Mouse (Mus musculus) stomach, postnatal 0 days (tissue): ENCODE measurements around the gene Dnhd1. TPM values are rescaled to one million over a fixed set of nuclear protein-coding genes. Genes with fewer than 3 reads are reported as not detected.
A peak's percentile ranks its signal among the peaks of the same experiment; 100 is the strongest.

Experiments used
- ATAC-seq: fragments of 200-750 bp; cut with Nextera tagmentation; 2 replicates; pipeline ENCODE4 v1.8.0; 2017; ENCODE audit not compliant: low FRiP score, low TSS enrichment
- DNase-seq: peaks from one replicate; pipeline ENCODE4 v3.0.0-alpha.2; 2016; ENCODE audit warnings: low spot score
- H3K27ac ChIP-seq: fragments of 300-500 bp; sonication (generic); replicated peaks from 2 replicates; pipeline ENCODE4 v1.5.1; 2014; ENCODE audit warnings: mild to moderate bottlenecking, control low read depth
- H3K27me3 ChIP-seq: fragments of 300-500 bp; sonication (generic); 2 replicates; pipeline ENCODE4 v1.6.1; 2014; ENCODE audit warnings: low read length; ENCODE audit not compliant: control insufficient read depth, insufficient read depth
- H3K36me3 ChIP-seq: fragments of 300-500 bp; sonication (generic); 2 replicates; pipeline ENCODE4 v1.6.1; 2014; ENCODE audit warnings: low read length, mixed read lengths; ENCODE audit not compliant: control insufficient read depth, insufficient read depth
- H3K4me1 ChIP-seq: fragments of 300-500 bp; sonication (generic); replicated peaks from 2 replicates; pipeline ENCODE4 v1.6.1; 2014; ENCODE audit warnings: antibody characterized with exemption; ENCODE audit not compliant: control insufficient read depth, insufficient read depth
- H3K4me2 ChIP-seq: fragments of 300-500 bp; sonication (generic); replicated peaks from 2 replicates; pipeline ENCODE4 v1.6.1; 2014; ENCODE audit warnings: low read depth, mild to moderate bottlenecking, control low read depth, moderate library complexity
- H3K4me3 ChIP-seq: fragments of 300-500 bp; sonication (generic); 2 replicates; pipeline ENCODE4 v1.5.1; 2014; ENCODE audit warnings: low read depth, low read length, control low read depth
- H3K9ac ChIP-seq: fragments of 300-500 bp; sonication (generic); 2 replicates; pipeline ENCODE4 v1.6.1; 2014; ENCODE audit warnings: mild to moderate bottlenecking, low read length, control low read depth, mixed read lengths
- H3K9me3 ChIP-seq: fragments of 300-500 bp; sonication (generic); 2 replicates; pipeline ENCODE4 v1.6.1; 2016; ENCODE audit warnings: low read length; ENCODE audit not compliant: control insufficient read depth
- CTCF ChIP-seq: IDR thresholded peaks from 2 replicates; pipeline ENCODE4 v1.5.1; 2016; ENCODE audit warnings: antibody characterized with exemption, low read depth, mild to moderate bottlenecking, moderate library complexity
- EP300 ChIP-seq: optimal IDR thresholded peaks from 2 replicates; pipeline ENCODE3; 2016; ENCODE audit warnings: antibody characterized with exemption
- WGBS: fragments of 180-500 bp; shearing (Covaris S2); extraction: QIAGEN DNeasy Blood & Tissue Kit; methylation state at CpG from one replicate; pipeline ENCODE4 v1.1.7; 2014; 5-methylcytosine and 5-hydroxymethylcytosine counted together
- polyA plus RNA-seq: library from polyadenylated mRNA; unstranded; fragments of >200 nt; fragmentation: Nextera tagmentation; extraction: Ambion mirVana; gene quantifications from 2 replicates; pipeline ENCODE4 v1.2.1, GENCODE M21; 2015

The Dnhd1 gene
- polyA plus RNA-seq, 1 experiment from 2014 or later = 0.07 TPM

DNA sequence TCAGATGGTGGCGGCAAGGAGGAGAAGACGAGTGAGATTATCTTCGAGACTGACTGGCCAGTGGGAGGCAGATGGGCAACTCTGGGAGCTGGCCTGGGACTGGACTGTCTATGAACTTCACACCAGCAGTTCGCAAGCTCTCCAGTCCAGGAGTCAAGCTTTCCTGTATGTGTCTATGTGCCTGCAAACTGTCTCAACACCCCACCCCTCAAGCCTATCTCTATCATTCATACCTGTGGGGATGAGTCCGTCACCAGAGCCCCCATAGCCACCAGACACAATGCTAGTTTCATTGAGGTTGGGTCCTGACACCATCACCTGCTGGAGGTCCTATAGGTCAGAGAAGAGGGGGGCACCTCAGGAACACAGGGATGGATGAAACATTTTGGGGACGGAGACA, 11.9 kb upstream of the Dnhd1 start:
- peaks cover 3% of the 10 kb centered on the region; the same call in 1 of the 2 replicates for H3K36me3 ChIP-seq
- no peak for ATAC-seq
- no peak overlapping the region for H3K27ac ChIP-seq
- no peak overlapping the region for H3K9ac ChIP-seq
- no peak for DNase-seq
- no peak overlapping the region for H3K4me3 ChIP-seq
- H3K4me1 ChIP-seq = peaks cover 15% of the 10 kb centered on the region; the same call in 1 of the 2 replicates
- no peak overlapping the region for H3K4me2 ChIP-seq
- H3K9me3 ChIP-seq = no peaks in the 10 kb centered on the region
- 89% methylated on average over 6 of the region's 6 CpGs for WGBS
- H3K27me3 ChIP-seq = no peaks in the 10 kb centered on the region
- no peak for TF ChIP-seq CTCF
- no peak for TF ChIP-seq EP300

DNA sequence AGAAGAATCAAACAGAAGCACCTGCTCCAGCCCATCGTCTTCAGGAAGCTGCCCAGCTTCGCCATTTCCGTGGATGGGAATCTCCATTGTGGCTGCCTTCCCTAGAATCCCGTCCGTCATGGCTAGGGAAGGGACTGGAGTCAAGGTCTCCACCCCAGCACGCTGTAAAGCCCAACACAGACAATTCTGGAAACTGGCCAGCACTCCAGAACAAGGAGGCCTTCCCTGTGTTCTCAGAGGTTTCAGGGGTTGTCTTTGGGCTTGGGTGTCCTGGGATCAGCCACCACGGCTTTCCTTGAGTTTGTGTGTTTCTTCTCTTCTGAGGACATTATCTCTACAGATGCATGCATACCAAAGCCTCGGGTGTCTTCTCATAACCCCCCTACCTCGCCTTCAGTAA, 11.3 kb upstream of the Dnhd1 start:
- WGBS = 44% methylated on average over 9 of the region's 9 CpGs
- Histone ChIP-seq H3K4me2 (peak overlapping the region; percentile 93), H3K4me1 (peaks cover 12% of the 10 kb centered on the region; the same call in 1 of the 2 replicates), H3K27ac (no peak overlapping the region), H3K36me3 (peaks cover 3% of the 10 kb centered on the region; the same call in 1 of the 2 replicates), H3K4me3 (peak overlapping the region; percentile 73), H3K9me3 (no peaks in the 10 kb centered on the region), H3K27me3 (no peaks in the 10 kb centered on the region), H3K9ac (peak overlapping the region; percentile 88)
- TF ChIP-seq CTCF (no peak), EP300 (no peak)
- no peak for DNase-seq
- ATAC-seq = no peak

DNA sequence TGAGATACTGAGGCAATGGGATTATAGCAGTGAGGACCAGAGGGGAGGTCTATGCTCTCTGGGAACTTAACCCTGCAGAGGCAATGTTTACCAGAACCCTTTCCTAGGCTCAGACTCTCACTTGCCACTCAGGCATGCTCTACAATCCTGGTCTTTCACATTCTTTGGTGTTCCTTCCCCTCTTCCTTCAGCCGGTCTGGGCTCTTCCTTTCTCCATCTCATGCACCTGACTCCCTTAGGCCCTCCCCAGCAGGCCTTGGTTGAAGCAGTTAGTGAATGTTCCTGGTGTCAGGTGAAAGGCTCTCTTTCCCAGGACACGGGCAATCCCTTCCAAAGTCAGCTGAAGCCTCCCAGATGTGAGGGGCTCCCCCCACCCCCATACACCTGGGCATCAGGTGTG, 10.9 kb upstream of the Dnhd1 start, which contains the start of gene Timm10b:
Gene Timm10b, plus strand, starts transcription at position 301 of the 400 bp plus-strand sequence.
- H3K9ac ChIP-seq = peak within 1 kb of the TSS; percentile 88
- 0% methylated on average over 2 of the region's 2 CpGs for WGBS
- H3K4me1 ChIP-seq = peaks cover 12% of the 10 kb centered on the region; the same call in 1 of the 2 replicates
- no peak for DNase-seq
- H3K27me3 ChIP-seq = no peaks in the 10 kb centered on the region
- peak within 1 kb of the TSS; percentile 73 for H3K4me3 ChIP-seq
- peak; percentile 9 for ATAC-seq
- no peaks in the 10 kb centered on the region for H3K9me3 ChIP-seq
- peaks cover 3% of the 10 kb centered on the region; the same call in 1 of the 2 replicates for H3K36me3 ChIP-seq
- no peak for TF ChIP-seq EP300
- no peak for TF ChIP-seq CTCF
- H3K4me2 ChIP-seq = peak within 1 kb of the TSS; percentile 93
- peak within 1 kb of the TSS; percentile 92 for H3K27ac ChIP-seq

DNA sequence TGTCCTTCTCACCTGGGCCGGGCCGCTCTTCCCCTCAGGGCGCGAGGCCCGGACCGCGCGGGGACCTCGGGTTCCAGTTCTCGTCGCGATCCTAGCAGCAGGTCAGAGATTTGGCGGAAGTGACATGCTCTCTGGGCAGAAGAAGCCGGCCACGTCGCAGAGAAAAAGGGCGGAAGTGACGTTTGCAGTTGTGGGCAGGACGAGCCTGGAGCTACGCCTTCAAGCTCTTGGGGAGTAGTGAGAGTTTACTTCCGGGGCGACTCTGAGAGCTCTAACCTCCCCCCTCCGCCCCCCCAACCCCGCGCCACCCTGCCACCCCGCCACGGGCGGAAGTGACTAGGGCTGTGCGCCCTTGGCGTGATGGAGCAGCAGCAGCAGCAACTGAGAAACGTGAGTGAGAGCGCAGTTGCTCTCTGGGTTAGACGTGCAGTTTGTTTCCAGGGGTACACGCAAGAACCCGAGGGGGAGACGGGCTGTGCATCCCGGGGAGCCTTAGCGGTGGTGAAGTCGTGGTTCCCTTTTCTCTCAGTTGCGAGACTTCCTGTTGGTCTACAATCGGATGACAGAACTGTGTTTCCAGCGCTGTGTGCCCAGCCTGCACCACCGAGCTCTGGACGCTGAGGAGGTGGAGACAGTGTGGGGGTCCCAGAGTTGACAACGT, 10.3 kb upstream of the Dnhd1 start, which contains the start of the genes Arfip2 and Gm45799:
Gene Arfip2, minus strand, starts transcription at position 184 of the 661 bp plus-strand sequence.
Gene Gm45799, plus strand, starts transcription at position 320 of the 661 bp plus-strand sequence.
- H3K27me3 ChIP-seq = no peaks in the 10 kb centered on the region
- TF ChIP-seq EP300 (no peak), CTCF (no peak)
- peak within 1 kb of the TSS; percentile 92 for H3K27ac ChIP-seq
- H3K4me2 ChIP-seq = peak within 1 kb of the TSS; percentile 93
- DNase-seq = peak; percentile 97
- peak; percentile 97 for ATAC-seq
- WGBS = under 1% methylated on average over 43 of the region's 45 CpGs
- H3K36me3 ChIP-seq = peaks cover 3% of the 10 kb centered on the region; the same call in 1 of the 2 replicates
- peaks cover 12% of the 10 kb centered on the region; the same call in 1 of the 2 replicates for H3K4me1 ChIP-seq
- H3K9me3 ChIP-seq = no peaks in the 10 kb centered on the region
- peak within 1 kb of the TSS; percentile 88 for H3K9ac ChIP-seq
- peak within 1 kb of the TSS; percentile 73 for H3K4me3 ChIP-seq

DNA sequence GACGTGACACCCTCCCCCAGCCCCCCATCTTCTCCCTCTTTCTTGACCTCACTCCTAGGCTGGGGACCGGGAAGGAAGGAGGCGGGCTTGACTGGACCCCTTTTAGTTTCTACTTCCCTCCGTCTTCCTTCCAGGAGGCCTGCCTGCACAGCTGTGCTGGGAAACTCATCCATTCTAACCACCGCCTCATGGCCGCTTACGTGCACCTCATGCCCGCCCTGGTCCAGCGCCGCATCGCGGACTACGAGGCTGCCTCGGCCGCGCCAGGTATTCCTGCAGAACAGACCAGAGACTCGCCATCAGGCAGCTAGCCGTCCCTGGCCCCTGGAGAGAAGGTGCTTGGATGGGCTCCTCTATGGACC, 9.8 kb upstream of the Dnhd1 start:
- Histone ChIP-seq H3K9ac (peak overlapping the region; percentile 83), H3K4me3 (peak overlapping the region; percentile 73), H3K9me3 (no peaks in the 10 kb centered on the region), H3K27me3 (no peaks in the 10 kb centered on the region), H3K4me1 (peaks cover 12% of the 10 kb centered on the region; the same call in 1 of the 2 replicates), H3K36me3 (peaks cover 3% of the 10 kb centered on the region; the same call in 1 of the 2 replicates), H3K4me2 (peak overlapping the region; percentile 93), H3K27ac (peak overlapping the region; percentile 92)
- TF ChIP-seq EP300 = no peak
- TF ChIP-seq CTCF = peak; percentile 29; the same call in 1 of the 2 replicates
- ATAC-seq (peak; percentile 17), DNase-seq (peak; percentile 48)
- WGBS = 1% methylated on average over 18 of the region's 18 CpGs

DNA sequence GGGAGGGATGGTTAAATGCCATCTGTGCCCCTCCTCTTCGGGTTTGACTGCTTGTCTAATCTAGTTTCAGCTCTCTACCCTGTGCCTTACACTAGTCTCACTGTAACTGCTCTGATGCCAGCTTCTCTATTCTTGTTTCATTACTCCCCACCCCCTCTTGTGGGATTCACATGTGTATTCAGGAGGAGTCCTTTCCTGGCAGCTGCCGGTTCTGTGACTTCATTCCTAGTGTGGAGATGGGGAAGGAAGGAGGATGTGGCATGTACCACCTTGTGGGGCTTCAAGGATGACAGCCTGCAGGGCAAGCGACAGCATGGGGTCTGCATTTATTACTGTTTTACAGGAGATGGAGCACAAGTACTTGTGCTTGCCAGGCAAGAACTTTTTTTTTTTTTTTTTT, 8.7 kb upstream of the Dnhd1 start:
- H3K4me1 ChIP-seq = peaks cover 12% of the 10 kb centered on the region; the same call in 1 of the 2 replicates
- H3K9me3 ChIP-seq = no peaks in the 10 kb centered on the region
- H3K4me3 ChIP-seq = no peak overlapping the region
- H3K27ac ChIP-seq = no peak overlapping the region
- ATAC-seq (no peak), DNase-seq (no peak)
- no peaks in the 10 kb centered on the region; the same call in 1 of the 2 replicates for H3K36me3 ChIP-seq
- no peak for TF ChIP-seq EP300
- no peak for TF ChIP-seq CTCF
- no peak overlapping the region for H3K9ac ChIP-seq
- 62% methylated on average over 3 of the region's 3 CpGs for WGBS
- H3K27me3 ChIP-seq = no peaks in the 10 kb centered on the region
- no peak overlapping the region for H3K4me2 ChIP-seq
